Mouse (Mus musculus): ENCODE data around the gene Tmbim6. TPM values are rescaled to one million over a fixed set of nuclear protein-coding genes. Genes with fewer than 3 reads are reported as not detected.

Tmbim6 gene
- polyA plus RNA-seq, 1 experiment from 2014 or later = 346 TPM

GRCm38 (mm10) chr15:99406986-99407570 is 14.4 kb downstream of the Tmbim6 start:
- WGBS = 93% methylated on average over 15 of the region's 15 CpGs
- Histone ChIP-seq H3K36me3 (ENCODE audit: control insufficient read depth, insufficient read depth, low read length) (peaks cover 50% of the 10 kb centered on the region), H3K9me3 (ENCODE audit: control insufficient read depth, low read length) (no peaks in the 10 kb centered on the region), H3K4me2 (ENCODE audit: low read length) (no peak overlapping the region), H3K9ac (ENCODE audit: low read depth, low read length) (no peak overlapping the region), H3K27ac (ENCODE audit: low read depth, low read length) (no peak overlapping the region), H3K4me1 (ENCODE audit: control insufficient read depth, insufficient read depth, low read depth, low read length) (no peaks in the 10 kb centered on the region), H3K4me3 (ENCODE audit: low read length) (no peak overlapping the region), H3K27me3 (replicated peaks; ENCODE audit: control insufficient read depth, insufficient read depth, low read length) (no peaks in the 10 kb centered on the region)
- ATAC-seq = no peak

- WGBS = 89% methylated on average over 9 of the region's 9 CpGs
- no peak overlapping the region for H3K9ac ChIP-seq (ENCODE audit: low read depth, low read length)
These were observed 16.2 kb downstream of the Tmbim6 start for GRCm38 (mm10) chr15:99408845-99409244.

GRCm38 (mm10) chr15:99411747-99412146 is 19.1 kb downstream of the Tmbim6 start:
- no peaks in the 10 kb centered on the region for H3K9me3 ChIP-seq (ENCODE audit: control insufficient read depth, low read length)
- WGBS = 52% methylated on average over 14 of the region's 14 CpGs
- no peak overlapping the region for H3K9ac ChIP-seq (ENCODE audit: low read depth, low read length)
- no peak for ATAC-seq
- no peak overlapping the region for H3K27ac ChIP-seq (ENCODE audit: low read depth, low read length)
- peaks cover 25% of the 10 kb centered on the region for H3K36me3 ChIP-seq (ENCODE audit: control insufficient read depth, insufficient read depth, low read length)
- H3K27me3 ChIP-seq (replicated peaks; ENCODE audit: control insufficient read depth, insufficient read depth, low read length) = no peaks in the 10 kb centered on the region
- H3K4me1 ChIP-seq (ENCODE audit: control insufficient read depth, insufficient read depth, low read depth, low read length) = no peaks in the 10 kb centered on the region
- no peak overlapping the region for H3K4me3 ChIP-seq (ENCODE audit: low read length)
- no peak overlapping the region for H3K4me2 ChIP-seq (ENCODE audit: low read length)

More at GRCm38 (mm10) chr15:99408845-99409244, 16.2 kb downstream of the Tmbim6 start:
- Histone ChIP-seq H3K27me3 (replicated peaks; ENCODE audit: control insufficient read depth, insufficient read depth, low read length) (no peaks in the 10 kb centered on the region), H3K27ac (ENCODE audit: low read depth, low read length) (no peak overlapping the region), H3K4me1 (ENCODE audit: control insufficient read depth, insufficient read depth, low read depth, low read length) (no peaks in the 10 kb centered on the region), H3K4me2 (ENCODE audit: low read length) (no peak overlapping the region), H3K4me3 (ENCODE audit: low read length) (no peak overlapping the region), H3K36me3 (ENCODE audit: control insufficient read depth, insufficient read depth, low read length) (peaks cover 46% of the 10 kb centered on the region), H3K9me3 (ENCODE audit: control insufficient read depth, low read length) (no peaks in the 10 kb centered on the region)
- no peak for ATAC-seq

- Histone ChIP-seq H3K9ac (ENCODE audit: low read depth, low read length) (no peak overlapping the region), H3K27ac (ENCODE audit: low read depth, low read length) (no peak overlapping the region), H3K9me3 (ENCODE audit: control insufficient read depth, low read length) (no peaks in the 10 kb centered on the region), H3K4me2 (ENCODE audit: low read length) (no peak overlapping the region), H3K36me3 (ENCODE audit: control insufficient read depth, insufficient read depth, low read length) (no peaks in the 10 kb centered on the region), H3K4me1 (ENCODE audit: control insufficient read depth, insufficient read depth, low read depth, low read length) (peaks cover 8% of the 10 kb centered on the region), H3K27me3 (replicated peaks; ENCODE audit: control insufficient read depth, insufficient read depth, low read length) (no peaks in the 10 kb centered on the region), H3K4me3 (ENCODE audit: low read length) (no peak overlapping the region)
- ATAC-seq = no peak
- 26% methylated on average over 2 of the region's 2 CpGs for WGBS
These were observed 23.1 kb downstream of the Tmbim6 start for GRCm38 (mm10) chr15:99415793-99416192.

- peak; percentile 56; the same call in 1 of the 2 replicates for ATAC-seq
- peak overlapping the region; percentile 39; the same call in 1 of the 2 replicates for H3K4me2 ChIP-seq (ENCODE audit: low read length)
These were observed 23.7 kb downstream of the Tmbim6 start for GRCm38 (mm10) chr15:99416348-99416882.

GRCm38 (mm10) chr15:99416957-99417356 is 24.3 kb downstream of the Tmbim6 start:
- peaks cover 12% of the 10 kb centered on the region for H3K4me1 ChIP-seq (ENCODE audit: control insufficient read depth, insufficient read depth, low read depth, low read length)
- no peak for ATAC-seq
- H3K9ac ChIP-seq (ENCODE audit: low read depth, low read length) = no peak overlapping the region
- no peak overlapping the region for H3K4me3 ChIP-seq (ENCODE audit: low read length)
- 0 out of 2 replicates have a peak, but pooled peaks cover 3% of the 10 kb centered on the region for H3K36me3 ChIP-seq (ENCODE audit: control insufficient read depth, insufficient read depth, low read length)
- no peak overlapping the region for H3K4me2 ChIP-seq (ENCODE audit: low read length)
- H3K27ac ChIP-seq (ENCODE audit: low read depth, low read length) = no peak overlapping the region
- WGBS = 34% methylated on average over 4 of the region's 4 CpGs
- H3K9me3 ChIP-seq (ENCODE audit: control insufficient read depth, low read length) = no peaks in the 10 kb centered on the region
- H3K27me3 ChIP-seq (replicated peaks; ENCODE audit: control insufficient read depth, insufficient read depth, low read length) = no peaks in the 10 kb centered on the region

More at GRCm38 (mm10) chr15:99416348-99416882, 23.7 kb downstream of the Tmbim6 start:
- 26% methylated on average over 13 of the region's 13 CpGs for WGBS
- H3K27me3 ChIP-seq (replicated peaks; ENCODE audit: control insufficient read depth, insufficient read depth, low read length) = no peaks in the 10 kb centered on the region
- no peak overlapping the region for H3K9ac ChIP-seq (ENCODE audit: low read depth, low read length)
- H3K9me3 ChIP-seq (ENCODE audit: control insufficient read depth, low read length) = no peaks in the 10 kb centered on the region
- H3K4me3 ChIP-seq (ENCODE audit: low read length) = no peak overlapping the region
- H3K4me1 ChIP-seq (ENCODE audit: control insufficient read depth, insufficient read depth, low read depth, low read length) = peaks cover 12% of the 10 kb centered on the region
- H3K27ac ChIP-seq (ENCODE audit: low read depth, low read length) = no peak overlapping the region
- no peaks in the 10 kb centered on the region for H3K36me3 ChIP-seq (ENCODE audit: control insufficient read depth, insufficient read depth, low read length)

- H3K27me3 ChIP-seq (replicated peaks; ENCODE audit: control insufficient read depth, insufficient read depth, low read length) = no peaks in the 10 kb centered on the region
- no peaks in the 10 kb centered on the region for H3K9me3 ChIP-seq (ENCODE audit: control insufficient read depth, low read length)
- no peak overlapping the region for H3K4me2 ChIP-seq (ENCODE audit: low read length)
- peaks cover 9% of the 10 kb centered on the region for H3K36me3 ChIP-seq (ENCODE audit: control insufficient read depth, insufficient read depth, low read length)
- ATAC-seq = no peak
- H3K9ac ChIP-seq (ENCODE audit: low read depth, low read length) = no peak overlapping the region
- 46% methylated on average over 16 of the region's 17 CpGs for whole genome bisulfite sequencing
- H3K27ac ChIP-seq (ENCODE audit: low read depth, low read length) = no peak overlapping the region
- peaks cover 12% of the 10 kb centered on the region for H3K4me1 ChIP-seq (ENCODE audit: control insufficient read depth, insufficient read depth, low read depth, low read length)
- H3K4me3 ChIP-seq (ENCODE audit: low read length) = no peak overlapping the region
These were observed 25.1 kb downstream of the Tmbim6 start for GRCm38 (mm10) chr15:99417692-99418271.

GRCm38 (mm10) chr15:99420101-99420500 is 27.4 kb downstream of the Tmbim6 start:
- H3K4me3 ChIP-seq (ENCODE audit: low read length) = no peak overlapping the region; the same call in 1 of the 2 replicates
- no peaks in the 10 kb centered on the region for H3K27me3 ChIP-seq (replicated peaks; ENCODE audit: control insufficient read depth, insufficient read depth, low read length)
- H3K27ac ChIP-seq (ENCODE audit: low read depth, low read length) = peak overlapping the region; percentile 77; the same call in 1 of the 2 replicates
- WGBS = 21% methylated on average over 5 of the region's 5 CpGs
- H3K4me2 ChIP-seq (ENCODE audit: low read length) = peak overlapping the region; percentile 46
- ATAC-seq = no peak
- peaks cover 12% of the 10 kb centered on the region for H3K4me1 ChIP-seq (ENCODE audit: control insufficient read depth, insufficient read depth, low read depth, low read length)
- peaks cover 12% of the 10 kb centered on the region for H3K36me3 ChIP-seq (ENCODE audit: control insufficient read depth, insufficient read depth, low read length)
- no peaks in the 10 kb centered on the region for H3K9me3 ChIP-seq (ENCODE audit: control insufficient read depth, low read length)
- no peak overlapping the region for H3K9ac ChIP-seq (ENCODE audit: low read depth, low read length)

- Histone ChIP-seq H3K36me3 (ENCODE audit: control insufficient read depth, insufficient read depth, low read length) (peaks cover 12% of the 10 kb centered on the region), H3K9ac (ENCODE audit: low read depth, low read length) (no peak overlapping the region), H3K4me1 (ENCODE audit: control insufficient read depth, insufficient read depth, low read depth, low read length) (peaks cover 12% of the 10 kb centered on the region), H3K4me2 (ENCODE audit: low read length) (peak overlapping the region; percentile 46), H3K27ac (ENCODE audit: low read depth, low read length) (peak overlapping the region; percentile 77), H3K27me3 (replicated peaks; ENCODE audit: control insufficient read depth, insufficient read depth, low read length) (no peaks in the 10 kb centered on the region), H3K9me3 (ENCODE audit: control insufficient read depth, low read length) (no peaks in the 10 kb centered on the region), H3K4me3 (ENCODE audit: low read length) (peak overlapping the region; percentile 9; the same call in 1 of the 2 replicates)
- 2% methylated on average over 12 of the region's 12 CpGs for WGBS
- peak; percentile 53; the same call in 1 of the 2 replicates for ATAC-seq
These were observed 27.9 kb downstream of the Tmbim6 start for GRCm38 (mm10) chr15:99420521-99421014.

Measured in hindbrain, embryonic 16.5 days (tissue).